Mouse (Mus musculus) adrenal gland, postnatal 10 days (tissue): ENCODE measurements around the gene Det1. TPM values are rescaled to one million over a fixed set of nuclear protein-coding genes. Genes with fewer than 3 reads are reported as not detected.

Source experiments
- DNase-seq: peaks from one replicate; pipeline ENCODE4 v3.0.0; 2021; ENCODE audit warnings: mixed read lengths
- total RNA-seq, 2 experiments: library from RNA; stranded (reverse); gene quantifications; 2 replicates each; pipeline ENCODE4 v1.2.3; 2021

The Det1 gene
- total RNA-seq, 2 experiments from 2014 or later, result 12.2 to 14.2 TPM

- no peak for DNase-seq
These were observed 7.0 kb upstream of the Det1 start for GRCm38 (mm10) chr7:78854051-78854450.

GRCm38 (mm10) chr7:78846066-78846716 is 872 bp downstream of the Det1 start:
- DNase-seq, result no peak

GRCm38 (mm10) chr7:78841601-78842000 is 5.5 kb downstream of the Det1 start:
- DNase-seq, result no peak

- no peak for DNase-seq
These were observed 9.8 kb downstream of the Det1 start for GRCm38 (mm10) chr7:78837250-78837649.

GRCm38 (mm10) chr7:78835656-78836055 is 11.4 kb downstream of the Det1 start:
- DNase-seq, result no peak

- DNase-seq, result peak; percentile 40
These were observed 19.2 kb downstream of the Det1 start for GRCm38 (mm10) chr7:78827749-78828362.

GRCm38 (mm10) chr7:78826682-78827385 is 20.2 kb downstream of the Det1 start:
- no peak for DNase-seq

- DNase-seq, result no peak
These were observed 28.7 kb downstream of the Det1 start for GRCm38 (mm10) chr7:78818336-78818735.

- DNase-seq, result no peak
These were observed 32.3 kb downstream of the Det1 start for GRCm38 (mm10) chr7:78814766-78815165.

GRCm38 (mm10) chr7:78813791-78814190 is 33.3 kb downstream of the Det1 start:
- DNase-seq, result peak; percentile 62

GRCm38 (mm10) chr7:78807192-78807591 is 39.9 kb downstream of the Det1 start:
- DNase-seq, result no peak

- peak; percentile 55 for DNase-seq
These were observed 43.2 kb downstream of the Det1 start for GRCm38 (mm10) chr7:78803841-78804240.

GRCm38 (mm10) chr7:78799730-78800496 is 47.1 kb downstream of the Det1 start:
- no peak for DNase-seq

- DNase-seq, result peak; percentile 39
These were observed 49.1 kb downstream of the Det1 start for GRCm38 (mm10) chr7:78797843-78798455.

GRCm38 (mm10) chr7:78796624-78797023 is 50.4 kb downstream of the Det1 start:
- DNase-seq, result no peak

GRCm38 (mm10) chr7:78794571-78795092 is 52.4 kb downstream of the Det1 start:
- peak; percentile 34 for DNase-seq

GRCm38 (mm10) chr7:78793895-78794570 is 53.0 kb downstream of the Det1 start:
- peak; percentile 11 for DNase-seq

GRCm38 (mm10) chr7:78791359-78792222 is 55.5 kb downstream of the Det1 start:
- peak; percentile 64 for DNase-seq

GRCm38 (mm10) chr7:78787793-78788380 is 59.2 kb downstream of the Det1 start:
- peak; percentile 58 for DNase-seq

- peak; percentile 78 for DNase-seq
These were observed 61.2 kb downstream of the Det1 start for GRCm38 (mm10) chr7:78785906-78786305.
